Mouse (Mus musculus) testis, adult 2 months (tissue): ENCODE measurements at regions not wholly inside any gene's neighbourhood (a gene's known extent, or its start where the extent isn't known, plus 50 kb on each side); places are given as distances from the start of the nearest gene placed in this dataset.

Experiments used
- CTCF ChIP-seq: fragments of 200-500 bp; IDR thresholded peaks from 2 replicates; pipeline ENCODE4 v1.5.1; 2012; ENCODE audit warnings: low read depth, mild to moderate bottlenecking, inconsistent platforms, low read length, moderate library complexity; ENCODE audit not compliant: control insufficient read depth, insufficient read depth, insufficient replicate concordance
- POLR2A ChIP-seq: fragments of 200-500 bp; IDR thresholded peaks from 2 replicates; pipeline ENCODE4 v1.6.1; 2012; ENCODE audit warnings: low read depth, mild to moderate bottlenecking, inconsistent platforms, low read length, moderate library complexity; ENCODE audit not compliant: control insufficient read depth

GRCm38 (mm10) chr15:31721019-31721418, 119.4 kb downstream of the Fam173b start:
- TF ChIP-seq POLR2A (no peak), CTCF (no peak)
